Mouse (Mus musculus) cerebellum, postnatal 10 days (tissue): ENCODE measurements at regions not wholly inside any gene's neighbourhood (a gene's known extent, or its start where the extent isn't known, plus 50 kb on each side); places are given as distances from the start of the nearest gene placed in this dataset.
A peak's percentile ranks its signal among the peaks of the same experiment; 100 is the strongest.

Experiments
- DNase-seq, 2 experiments: peaks; one replicate each; pipeline ENCODE4 v3.0.0; 2021; ENCODE audit warnings: mixed read lengths in 2 of 2

- no peak for DNase-seq
Measured at GRCm38 (mm10) chr1:80030224-80030623, 169.2 kb upstream of the Serpine2 start.

DNA sequence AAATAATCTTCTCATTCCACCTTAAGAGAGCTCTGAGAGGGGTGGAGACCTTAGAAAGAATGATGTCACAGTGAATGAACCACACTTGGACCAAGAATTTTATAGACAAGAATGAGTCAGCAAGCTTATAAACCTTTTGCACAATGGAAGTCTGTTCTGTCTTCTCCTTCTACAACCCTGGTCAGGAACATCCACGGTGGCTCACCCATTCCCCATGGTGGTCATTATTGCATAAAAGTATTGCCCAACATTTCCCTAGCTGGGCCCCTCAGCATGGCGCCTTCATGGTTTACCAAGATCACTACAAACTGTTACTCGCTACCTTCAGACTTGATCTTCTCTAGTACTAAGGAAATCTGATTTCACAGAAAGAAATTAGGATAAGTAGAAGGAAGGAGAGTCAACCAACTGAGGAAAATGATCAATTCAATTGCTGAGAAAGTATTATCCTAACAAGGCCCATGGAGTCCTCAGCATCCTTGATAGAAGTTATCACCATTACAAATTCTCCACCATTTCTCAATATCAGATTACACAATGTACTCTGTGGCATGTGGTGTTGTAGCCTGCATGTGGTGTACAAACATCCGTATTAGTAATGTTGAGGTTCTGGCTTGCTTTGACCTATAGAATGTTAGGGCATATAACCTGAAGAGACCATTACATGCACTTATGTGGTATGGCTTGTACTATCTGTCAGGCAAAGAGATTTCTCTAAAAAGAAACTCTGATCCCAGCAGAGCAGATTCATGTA lies 165.1 kb upstream of the Serpine2 start:
- no peak for DNase-seq

DNA sequence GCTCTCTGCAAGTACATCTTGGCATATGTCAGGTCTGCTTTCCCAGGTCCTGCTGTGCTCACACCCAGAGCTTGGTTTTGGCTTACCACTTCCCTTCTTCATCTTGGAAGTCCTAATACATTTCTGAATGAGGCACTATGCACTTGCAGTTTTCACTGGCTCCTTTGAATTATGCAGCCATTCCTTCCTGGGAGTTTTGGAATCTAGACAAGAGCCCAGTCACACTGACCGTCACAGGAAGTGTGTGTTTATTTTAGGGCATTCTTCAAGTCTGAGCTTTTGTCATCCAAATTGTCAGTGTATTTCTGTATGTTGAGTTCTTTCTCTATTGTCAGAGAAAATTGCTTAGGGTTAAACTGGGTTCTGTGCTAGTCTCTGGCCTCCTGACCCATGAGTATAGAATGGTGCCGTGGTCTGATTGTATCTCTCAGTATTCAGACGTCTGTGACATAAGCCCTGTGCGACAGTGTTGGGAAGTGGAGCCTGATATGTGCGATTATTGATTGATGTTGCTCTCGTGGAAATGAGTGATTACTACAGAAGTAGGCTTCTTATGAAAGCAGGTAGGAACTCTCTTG lies 162.6 kb upstream of the Serpine2 start:
- DNase-seq, result peak in 1 of 2 experiments; percentile 20

GRCm38 (mm10) chr1:80021866-80022265 lies 160.9 kb upstream of the Serpine2 start:
- no peak for DNase-seq

GRCm38 (mm10) chr1:80018391-80019065 lies 157.5 kb upstream of the Serpine2 start:
- peak; percentile 11 to 25 for DNase-seq

DNA sequence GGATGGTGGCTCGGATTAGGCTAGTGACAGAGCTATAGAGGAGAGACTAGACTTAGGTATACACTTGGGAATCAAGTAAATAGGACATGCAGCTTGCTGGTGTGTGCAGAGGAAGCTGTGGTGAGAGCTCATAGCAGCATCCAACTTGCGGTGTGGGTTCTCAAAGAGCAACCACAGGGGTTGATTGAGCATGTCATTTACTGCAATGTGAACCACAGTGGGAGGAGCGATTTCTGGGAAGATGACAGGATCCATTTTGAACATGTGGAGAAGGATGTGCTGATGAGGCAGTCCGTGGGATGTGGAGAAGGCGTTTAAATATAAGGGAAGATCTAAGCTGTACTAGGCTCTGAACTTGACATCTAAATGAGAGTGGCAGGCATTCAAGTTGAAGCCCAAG lies 154.5 kb upstream of the Serpine2 start:
- no peak for DNase-seq

- DNase-seq, result no peak
Measured at GRCm38 (mm10) chr1:80014586-80014985, 153.6 kb upstream of the Serpine2 start.

DNA sequence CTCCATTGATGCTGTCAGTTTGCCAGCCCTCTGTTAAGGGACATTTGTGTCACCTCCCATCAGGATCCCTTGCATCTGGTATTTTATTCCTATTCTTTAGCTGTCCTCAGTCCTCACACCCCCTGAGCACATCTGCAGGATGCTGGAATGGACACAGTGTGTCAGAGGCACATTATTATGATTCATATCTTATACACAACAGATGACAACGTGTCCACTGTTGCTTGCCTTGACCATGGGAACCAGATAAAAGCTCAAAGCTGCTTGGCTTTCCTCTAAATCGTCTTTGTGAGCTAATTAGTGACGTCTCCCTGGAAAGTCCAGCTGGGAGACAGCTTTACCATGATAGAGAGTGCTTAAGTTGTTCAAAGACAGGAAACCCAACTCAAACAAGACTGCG lies 149.7 kb upstream of the Serpine2 start:
- DNase-seq, result no peak

GRCm38 (mm10) chr1:79999081-79999480 lies 138.1 kb upstream of the Serpine2 start:
- peak in 1 of 2 experiments; percentile 22 for DNase-seq

- DNase-seq, result no peak
Measured at GRCm38 (mm10) chr1:79997911-79998310, 136.9 kb upstream of the Serpine2 start.

DNA sequence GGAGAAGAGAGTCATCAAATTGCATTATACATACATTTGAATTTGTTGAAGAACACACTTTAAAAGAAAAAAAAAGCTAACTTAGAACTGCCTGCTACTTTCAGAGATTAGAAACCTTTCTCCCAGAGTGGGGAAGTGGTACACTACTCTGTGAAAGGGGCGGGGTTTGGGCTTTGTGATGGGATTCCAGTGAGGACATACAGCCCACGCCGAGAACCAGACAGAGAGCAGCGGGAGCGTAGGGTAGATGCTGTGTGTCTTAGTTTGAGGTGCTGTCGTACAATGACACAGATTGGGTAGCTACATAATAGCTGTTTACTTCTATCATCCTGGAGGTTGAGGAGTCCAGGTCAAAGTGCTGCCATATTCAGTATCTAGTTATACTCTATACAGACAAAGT lies 136.5 kb upstream of the Serpine2 start:
- no peak for DNase-seq

- no peak for DNase-seq
Measured at GRCm38 (mm10) chr1:79984721-79985120, 123.7 kb upstream of the Serpine2 start.

DNA sequence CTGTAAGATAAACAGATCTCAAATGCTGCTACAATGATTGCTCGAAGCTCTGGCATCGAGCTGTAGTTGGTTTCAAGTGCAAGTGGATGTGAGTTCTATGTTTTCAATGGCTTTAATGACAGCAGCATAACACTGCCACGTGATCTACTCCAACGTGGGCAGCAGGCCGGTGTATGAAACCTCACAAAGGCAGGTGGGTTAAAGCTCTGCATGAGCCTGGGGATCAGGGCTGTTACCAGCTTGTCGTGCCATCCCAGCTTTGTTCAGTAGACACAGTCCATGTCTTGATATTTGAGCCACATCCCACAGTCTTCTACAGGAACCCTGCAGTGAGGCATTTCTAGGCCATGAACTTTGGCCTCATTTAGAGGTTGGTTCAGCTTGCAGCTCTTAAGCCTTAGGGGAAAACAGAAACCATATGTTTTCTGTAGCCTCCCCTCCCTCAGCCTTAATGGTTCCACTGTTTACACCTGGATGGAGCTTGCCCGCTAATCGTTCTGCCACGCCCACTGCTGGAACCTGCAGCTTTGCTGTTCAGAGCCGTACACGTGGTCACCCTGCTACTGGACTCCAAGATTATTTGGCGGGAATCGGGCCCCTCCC lies 121.8 kb upstream of the Serpine2 start:
- no peak for DNase-seq

GRCm38 (mm10) chr1:79979863-79980262 lies 118.9 kb upstream of the Serpine2 start:
- no peak for DNase-seq

GRCm38 (mm10) chr1:79978156-79978555 lies 117.2 kb upstream of the Serpine2 start:
- DNase-seq, result no peak

DNA sequence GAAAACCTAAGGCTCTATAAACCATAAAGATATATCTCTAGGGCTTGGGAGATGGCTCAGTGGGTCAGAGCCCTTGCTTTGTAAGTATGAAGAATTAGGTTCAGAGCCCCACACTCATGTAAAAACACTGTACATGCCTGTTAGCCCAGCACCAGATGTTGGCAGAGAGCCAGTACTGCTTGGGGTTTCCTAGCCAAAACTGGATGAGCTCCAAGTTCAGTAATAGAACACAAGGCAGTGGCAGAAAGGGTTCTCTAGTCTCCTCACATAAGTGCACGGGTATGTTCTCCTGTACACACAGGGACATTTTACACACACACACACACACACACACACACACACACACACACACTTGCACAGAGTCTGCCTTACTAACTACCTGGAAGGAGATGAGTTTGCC lies 95.1 kb upstream of the Serpine2 start:
- DNase-seq, result peak; percentile 90 to 94

GRCm38 (mm10) chr1:79944231-79944630 lies 83.3 kb upstream of the Serpine2 start:
- no peak for DNase-seq

- DNase-seq, result no peak
Measured at GRCm38 (mm10) chr1:79932435-79932834, 71.5 kb upstream of the Serpine2 start.

- DNase-seq, result no peak
Measured at GRCm38 (mm10) chr1:79927740-79928139, 66.8 kb upstream of the Serpine2 start.

DNA sequence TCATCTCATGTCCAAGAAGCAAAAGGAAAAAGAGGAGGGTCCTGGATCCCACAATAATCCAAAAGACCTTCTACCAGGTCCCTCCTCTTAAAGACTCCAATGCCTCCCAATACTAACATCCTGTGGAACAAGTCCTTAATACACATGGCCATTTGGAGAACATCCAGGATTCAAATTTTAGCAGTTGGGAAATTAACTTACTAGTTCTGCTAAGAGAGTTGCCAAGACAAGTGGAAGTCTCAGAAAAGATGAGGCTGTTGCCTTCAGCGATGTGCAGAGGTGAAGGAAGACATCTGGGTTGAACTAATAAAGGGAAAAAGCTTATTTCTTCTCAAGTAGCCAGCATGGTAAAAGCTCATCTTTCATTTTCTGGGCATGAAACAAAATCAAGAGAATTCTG lies 64.8 kb upstream of the Serpine2 start:
- DNase-seq, result no peak

DNA sequence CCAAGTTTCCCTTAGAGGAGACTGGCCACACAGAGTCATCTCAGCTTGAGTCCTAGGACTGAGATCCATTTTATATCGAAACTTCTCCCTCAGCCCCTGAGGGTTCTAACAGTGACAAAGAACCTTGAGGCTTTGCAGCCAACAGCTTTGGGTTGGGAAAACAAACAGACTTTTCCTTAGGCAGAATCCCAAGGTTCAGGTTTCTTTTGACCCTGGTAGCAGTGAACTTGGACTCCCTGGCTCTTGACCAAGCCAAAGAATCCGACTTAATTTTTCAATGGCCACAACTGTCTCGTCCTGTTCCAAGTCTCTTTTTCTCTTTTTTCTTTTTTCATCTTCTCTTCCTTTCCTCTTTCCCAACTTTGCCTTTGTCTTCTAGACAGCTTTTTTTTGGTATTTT lies 60.9 kb upstream of the Serpine2 start:
- DNase-seq, result no peak

DNA sequence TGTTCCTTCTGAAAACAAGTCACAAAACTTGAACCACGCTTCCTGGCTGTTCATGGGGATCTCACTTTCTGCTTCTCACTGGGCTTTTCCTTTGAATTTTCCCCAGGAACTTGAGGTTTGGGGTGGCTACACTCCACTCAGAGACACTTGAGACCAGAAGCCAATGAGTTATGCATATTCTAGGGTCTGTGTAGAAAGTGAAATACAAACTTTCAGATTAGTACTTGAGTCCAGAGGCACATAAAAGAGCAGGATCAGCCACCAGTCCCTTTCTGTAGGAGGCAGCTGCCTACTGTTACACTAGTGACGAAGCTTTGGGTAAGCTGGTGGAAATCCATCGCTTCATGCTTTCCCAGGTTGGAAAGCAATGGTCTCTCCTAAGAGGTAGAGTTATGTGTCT lies 60.4 kb upstream of the Serpine2 start:
- DNase-seq, result no peak

GRCm38 (mm10) chr1:79917426-79918150 lies 56.6 kb upstream of the Serpine2 start:
- DNase-seq, result peak; percentile 28 to 57
